Mouse (Mus musculus) olfactory bulb, adult 2 months (tissue): ENCODE measurements around the gene Ppard. TPM values are rescaled to one million over a fixed set of nuclear protein-coding genes. Genes with fewer than 3 reads are reported as not detected.
"Not testable (repeated sequence)": the region's sequence is repeated elsewhere in the genome, so short reads cannot be mapped to it uniquely, and the experiment has no call there.

Source experiments
- H3K27ac ChIP-seq: fragments of 200-500 bp; 2 replicates; pipeline ENCODE4 v1.5.1; 2012; ENCODE audit warnings: low read depth, low read length; ENCODE audit not compliant: insufficient read depth
- H3K4me1 ChIP-seq: fragments of 200-500 bp; 2 replicates; pipeline ENCODE4 v1.6.1; 2012; ENCODE audit warnings: low read length; ENCODE audit not compliant: control insufficient read depth, insufficient read depth
- H3K4me3 ChIP-seq: fragments of 200-500 bp; 2 replicates; pipeline ENCODE4 v1.5.1; 2012; ENCODE audit warnings: mild to moderate bottlenecking, low read depth, low read length, moderate library complexity; ENCODE audit not compliant: insufficient read depth
- CTCF ChIP-seq: fragments of 200-500 bp; IDR thresholded peaks from 2 replicates; pipeline ENCODE4 v1.5.1; 2012; ENCODE audit warnings: low read depth, mild to moderate bottlenecking, low read length, moderate library complexity; ENCODE audit not compliant: insufficient read depth
- POLR2A ChIP-seq: fragments of 200-500 bp; IDR thresholded peaks from 2 replicates; pipeline ENCODE4 v1.6.1; 2012; ENCODE audit warnings: mild to moderate bottlenecking, low read depth, low read length, moderate library complexity; ENCODE audit not compliant: insufficient read depth
- WGBS: fragments of 180-500 bp; shearing (Covaris S2); methylation state at CpG from one replicate; pipeline ENCODE4 v1.1.7; 2018; 5-methylcytosine and 5-hydroxymethylcytosine counted together
- polyA plus RNA-seq: library from polyadenylated mRNA; stranded (reverse); fragments of >200 nt; gene quantifications from 2 replicates; pipeline ENCODE4 v1.2.4, GENCODE M21; 2012; ENCODE audit warnings: low replicate concordance; ENCODE audit not compliant: missing spikeins, insufficient read depth, insufficient read length

Ppard gene
- polyA plus RNA-seq, 1 experiment: not detected

GRCm38 (mm10) chr17:28330232-28330546 is 97.7 kb downstream of the Ppard start:
- WGBS: 39% methylated on average over 2 of the region's 2 CpGs
- no peak overlapping the region for H3K4me3 ChIP-seq
- no peak for TF ChIP-seq POLR2A
- no peak for TF ChIP-seq CTCF

GRCm38 (mm10) chr17:28330590-28330989 is 98.1 kb downstream of the Ppard start:
- not testable (repeated sequence) for H3K4me3 ChIP-seq, H3K27ac ChIP-seq
- peaks cover 38% of the 10 kb centered on the region for H3K4me1 ChIP-seq
- 62% methylated on average over 8 of the region's 8 CpGs for WGBS

More at GRCm38 (mm10) chr17:28330232-28330546, 97.7 kb downstream of the Ppard start:
- Histone ChIP-seq H3K4me1 (peaks cover 38% of the 10 kb centered on the region), H3K27ac (no peak overlapping the region)

DNA sequence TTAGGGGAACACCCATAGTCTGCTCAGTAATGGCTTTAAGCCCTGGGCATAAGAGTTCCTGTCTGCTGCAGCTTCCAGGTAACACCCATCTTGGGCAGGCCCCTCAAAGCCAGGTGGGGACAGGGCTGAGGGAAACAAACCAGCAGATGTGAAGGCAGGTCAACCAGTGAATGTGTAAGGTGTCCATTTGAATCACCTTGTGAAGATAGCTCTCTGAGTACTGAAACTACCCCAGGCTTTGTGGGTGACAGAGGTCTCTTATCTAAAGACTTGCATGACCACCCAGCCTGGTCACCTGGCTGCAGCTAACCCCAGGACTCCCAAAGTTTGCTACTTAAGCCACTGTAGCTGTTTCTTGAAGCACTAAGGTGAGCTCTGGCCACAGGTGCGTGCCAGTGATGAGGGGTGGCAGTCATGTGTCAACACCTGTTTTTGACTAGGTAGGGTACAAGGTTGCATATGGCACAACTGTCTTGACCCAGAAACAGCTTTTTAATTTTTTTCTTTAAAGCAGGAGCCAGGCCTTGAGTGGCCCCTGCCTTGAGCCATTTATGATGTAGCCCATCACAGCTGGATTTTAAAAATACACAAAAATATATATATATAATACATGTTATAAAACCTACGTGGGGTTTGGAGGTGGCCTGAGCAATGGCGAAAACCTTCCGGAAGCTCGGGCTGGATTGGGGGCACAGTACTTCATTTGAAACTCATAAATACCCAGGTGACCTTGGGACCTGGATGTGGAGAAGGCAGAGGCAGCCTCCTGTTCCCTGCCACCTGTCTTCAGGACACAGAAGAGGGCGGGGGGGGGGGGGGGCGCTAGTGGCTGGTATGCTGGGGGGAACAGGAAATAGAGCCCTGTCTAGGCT is 99.0 kb downstream of the Ppard start:
- H3K27ac ChIP-seq: no peak overlapping the region
- peaks cover 37% of the 10 kb centered on the region for H3K4me1 ChIP-seq
- no peak for TF ChIP-seq CTCF
- no peak for TF ChIP-seq POLR2A
- 46% methylated on average over 7 of the region's 7 CpGs for WGBS
- H3K4me3 ChIP-seq: no peak overlapping the region

- 66% methylated on average over 13 of the region's 13 CpGs for WGBS
- TF ChIP-seq POLR2A (no peak), CTCF (no peak)
- H3K4me1 ChIP-seq: peaks cover 28% of the 10 kb centered on the region
- no peak overlapping the region for H3K27ac ChIP-seq
- no peak overlapping the region for H3K4me3 ChIP-seq
Observed at GRCm38 (mm10) chr17:28332113-28332914, 99.8 kb downstream of the Ppard start.

GRCm38 (mm10) chr17:28332915-28333546 is 100.5 kb downstream of the Ppard start:
- no peak overlapping the region for H3K4me3 ChIP-seq
- TF ChIP-seq POLR2A (no peak), CTCF (no peak)
- peaks cover 21% of the 10 kb centered on the region for H3K4me1 ChIP-seq
- WGBS: 77% methylated on average over 31 of the region's 31 CpGs
- H3K27ac ChIP-seq: no peak overlapping the region

DNA sequence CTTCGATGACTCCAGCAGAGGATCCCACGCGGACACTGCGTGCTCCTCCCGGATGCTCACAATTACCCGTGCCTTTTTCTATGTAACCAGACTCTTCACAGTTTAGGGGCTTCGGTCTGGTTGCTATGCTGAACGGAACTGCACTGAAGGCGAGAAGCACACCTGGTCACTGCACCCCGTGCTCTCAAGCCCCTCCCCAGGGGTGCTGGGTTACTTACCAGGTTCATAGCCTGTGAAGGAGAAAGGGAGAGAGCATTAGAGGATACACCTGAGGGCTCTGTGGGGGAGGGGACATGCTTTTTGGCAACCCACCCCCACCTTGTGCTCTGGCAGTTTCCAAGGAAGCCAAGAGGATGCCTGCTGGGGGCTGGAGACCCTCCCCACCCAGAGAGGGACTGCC is 102.8 kb downstream of the Ppard start:
- Histone ChIP-seq H3K4me1 (peaks cover 14% of the 10 kb centered on the region), H3K4me3 (no peak overlapping the region), H3K27ac (no peak overlapping the region)
- 79% methylated on average over 10 of the region's 10 CpGs for WGBS
- TF ChIP-seq POLR2A: no peak
- TF ChIP-seq CTCF: no peak

DNA sequence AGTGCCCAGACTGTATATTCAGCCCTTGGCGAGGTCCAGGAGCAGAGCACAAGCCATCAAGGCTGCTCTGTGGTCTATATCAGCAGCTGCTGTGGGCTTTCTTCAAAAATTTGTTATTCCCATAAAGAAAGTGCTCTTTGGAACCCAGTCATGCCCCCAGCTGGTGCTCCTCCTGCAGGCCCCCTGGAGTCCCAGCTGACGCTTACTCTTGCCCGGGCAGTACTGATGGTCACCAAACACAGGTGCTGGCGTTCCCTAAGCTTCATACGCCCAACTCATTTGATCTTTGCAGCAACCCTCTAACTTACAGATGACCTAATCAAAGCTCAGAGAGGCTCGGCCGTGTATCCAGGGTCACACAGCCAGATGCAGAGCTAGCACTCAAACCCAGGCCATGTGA is 105.0 kb downstream of the Ppard start:
- WGBS: 91% methylated on average over 7 of the region's 7 CpGs
- no peak for TF ChIP-seq POLR2A
- TF ChIP-seq CTCF: no peak
- no peak overlapping the region for H3K27ac ChIP-seq
- H3K4me1 ChIP-seq: peaks cover 25% of the 10 kb centered on the region
- H3K4me3 ChIP-seq: no peak overlapping the region

GRCm38 (mm10) chr17:28340578-28340977 is 108.1 kb downstream of the Ppard start:
- H3K4me3 ChIP-seq: no peak overlapping the region
- H3K4me1 ChIP-seq: peaks cover 14% of the 10 kb centered on the region
- no peak for TF ChIP-seq POLR2A
- TF ChIP-seq CTCF: no peak
- no peak overlapping the region for H3K27ac ChIP-seq
- 60% methylated on average over 7 of the region's 7 CpGs for WGBS

GRCm38 (mm10) chr17:28341091-28341490 is 108.6 kb downstream of the Ppard start:
- Histone ChIP-seq H3K4me3 (no peak overlapping the region), H3K27ac (no peak overlapping the region), H3K4me1 (peaks cover 14% of the 10 kb centered on the region)
- 18% methylated on average over 26 of the region's 26 CpGs for WGBS
- TF ChIP-seq CTCF (no peak), POLR2A (no peak)
